Mouse (Mus musculus) kidney, embryonic 14.5 days (tissue): Measurements from ENCODE around the gene Zcchc9. TPM values are rescaled to one million over a fixed set of nuclear protein-coding genes. Genes with fewer than 3 reads are reported as not detected.

Experiments
- ATAC-seq: fragments of 200-750 bp; cut with Nextera tagmentation; 2 replicates; pipeline ENCODE4 v1.8.0; 2017; ENCODE audit warnings: moderate number of reproducible peaks, mild to moderate bottlenecking, moderate TSS enrichment, moderate library complexity; ENCODE audit not compliant: low FRiP score, low TSS enrichment
- H3K27ac ChIP-seq: fragments of 300-500 bp; sonication (generic); 2 replicates; pipeline ENCODE4 v1.5.1; 2014; ENCODE audit warnings: low read depth, mild to moderate bottlenecking, low read length, moderate library complexity, mixed read lengths
- H3K27me3 ChIP-seq: fragments of 300-500 bp; sonication (generic); 2 replicates; pipeline ENCODE4 v1.6.1; 2014; ENCODE audit warnings: mild to moderate bottlenecking, low read length; ENCODE audit not compliant: control insufficient read depth, insufficient read depth
- H3K36me3 ChIP-seq: fragments of 300-500 bp; sonication (generic); 2 replicates; pipeline ENCODE4 v1.6.1; 2014; ENCODE audit warnings: low read length, mixed read lengths; ENCODE audit not compliant: control insufficient read depth, insufficient read depth
- H3K4me1 ChIP-seq: fragments of 300-500 bp; sonication (generic); 2 replicates; pipeline ENCODE4 v1.6.1; 2014; ENCODE audit warnings: low read length, mixed read lengths; ENCODE audit not compliant: control insufficient read depth, insufficient read depth
- H3K4me2 ChIP-seq: fragments of 300-500 bp; sonication (generic); replicated peaks from 2 replicates; pipeline ENCODE4 v1.6.1; 2014; ENCODE audit warnings: low read depth, mild to moderate bottlenecking, low read length
- H3K4me3 ChIP-seq: fragments of 300-500 bp; sonication (generic); 2 replicates; pipeline ENCODE4 v1.5.1; 2014; ENCODE audit warnings: mild to moderate bottlenecking, low read length
- H3K9ac ChIP-seq: fragments of 300-500 bp; sonication (generic); 2 replicates; pipeline ENCODE4 v1.6.1; 2014; ENCODE audit warnings: low read depth, mild to moderate bottlenecking, low read length, moderate library complexity
- H3K9me3 ChIP-seq: fragments of 300-500 bp; sonication (generic); 2 replicates; pipeline ENCODE4 v1.6.1; 2016; ENCODE audit warnings: low read length; ENCODE audit not compliant: control insufficient read depth
- WGBS: fragments of 180-500 bp; shearing (Covaris S2); extraction: QIAGEN DNeasy Blood & Tissue Kit; methylation state at CpG from one replicate; pipeline ENCODE4 v1.1.7; 2014; 5-methylcytosine and 5-hydroxymethylcytosine counted together
- polyA plus RNA-seq: library from polyadenylated mRNA; unstranded; fragments of >200 nt; fragmentation: Nextera tagmentation; extraction: Ambion mirVana; gene quantifications from 2 replicates; pipeline ENCODE4 v1.2.1, GENCODE M21; 2014

The Zcchc9 gene
- polyA plus RNA-seq, 1 experiment from 2014 or later = 31.5 TPM

DNA sequence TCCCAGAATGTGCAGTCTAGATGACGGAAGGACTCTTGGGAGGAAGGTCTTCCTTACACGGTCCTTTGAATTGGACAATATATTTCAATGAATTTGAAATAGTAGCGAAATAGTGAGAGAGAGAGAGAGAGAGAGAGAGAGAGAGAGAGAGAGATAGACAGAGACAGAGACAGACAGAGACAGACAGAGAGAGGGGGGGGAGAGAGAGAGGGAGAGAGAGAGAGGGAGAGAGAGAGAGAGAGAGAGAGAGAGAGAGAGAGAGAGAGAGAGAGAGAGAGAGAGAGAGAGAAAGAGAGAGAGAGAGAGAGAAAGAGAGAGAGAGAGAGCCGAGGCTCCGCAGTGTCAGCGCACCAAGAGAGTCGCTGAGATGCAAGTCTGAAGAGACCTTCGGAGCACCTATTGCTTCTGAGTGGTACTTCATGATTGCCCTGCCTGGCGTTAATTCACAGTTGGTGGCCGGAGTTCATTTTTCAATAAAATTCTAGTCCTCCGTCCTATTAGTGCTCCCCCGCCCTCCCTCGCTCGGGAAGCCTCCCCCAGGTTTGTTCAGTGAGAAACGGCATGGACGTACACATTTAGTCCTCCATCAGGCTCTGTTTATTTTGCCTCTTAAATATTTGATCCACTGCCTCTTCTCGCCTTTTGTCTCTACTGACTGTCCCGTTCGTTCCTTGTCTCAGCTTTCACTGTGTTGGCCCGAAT, 520 bp upstream of the Zcchc9 start:
- H3K4me2 ChIP-seq = peak overlapping the region; percentile 61
- H3K4me3 ChIP-seq = peak overlapping the region; percentile 76
- ATAC-seq = no peak
- 27% methylated on average over 20 of the region's 20 CpGs for WGBS
- no peaks in the 10 kb centered on the region for H3K27me3 ChIP-seq
- peaks cover 12% of the 10 kb centered on the region; the same call in 1 of the 2 replicates for H3K36me3 ChIP-seq
- peaks cover 9% of the 10 kb centered on the region; the same call in 1 of the 2 replicates for H3K4me1 ChIP-seq
- peak overlapping the region; percentile 81 for H3K27ac ChIP-seq
- H3K9ac ChIP-seq = peak overlapping the region; percentile 94
- no peaks in the 10 kb centered on the region for H3K9me3 ChIP-seq

DNA sequence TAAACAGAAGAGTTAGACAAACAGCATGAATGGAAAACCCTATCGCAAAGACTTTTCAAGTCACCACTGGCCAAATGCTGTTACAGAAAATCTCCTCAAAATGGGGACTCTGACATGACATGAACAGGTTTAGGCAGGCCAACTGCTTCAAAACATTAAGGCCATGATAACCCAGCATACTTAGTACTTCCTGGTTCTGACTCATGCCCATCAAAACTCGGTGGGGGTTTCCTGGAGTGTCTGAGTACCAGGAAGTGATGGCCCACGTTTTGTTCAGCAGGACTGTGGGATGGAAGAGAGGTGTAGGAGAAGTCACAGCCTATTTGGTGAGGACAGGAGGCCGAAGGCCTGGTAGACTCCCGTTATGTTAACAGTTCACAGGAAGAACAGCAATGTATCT, 5.8 kb downstream of the Zcchc9 start:
- H3K27me3 ChIP-seq = no peaks in the 10 kb centered on the region
- H3K4me1 ChIP-seq = 0 out of 2 replicates have a peak, but pooled peaks cover 4% of the 10 kb centered on the region
- no peak overlapping the region for H3K4me2 ChIP-seq
- peaks cover 56% of the 10 kb centered on the region for H3K36me3 ChIP-seq
- ATAC-seq = no peak
- 86% methylated on average over 5 of the region's 5 CpGs for WGBS
- no peak overlapping the region for H3K9ac ChIP-seq
- H3K4me3 ChIP-seq = no peak overlapping the region
- H3K9me3 ChIP-seq = no peaks in the 10 kb centered on the region
- H3K27ac ChIP-seq = no peak overlapping the region

DNA sequence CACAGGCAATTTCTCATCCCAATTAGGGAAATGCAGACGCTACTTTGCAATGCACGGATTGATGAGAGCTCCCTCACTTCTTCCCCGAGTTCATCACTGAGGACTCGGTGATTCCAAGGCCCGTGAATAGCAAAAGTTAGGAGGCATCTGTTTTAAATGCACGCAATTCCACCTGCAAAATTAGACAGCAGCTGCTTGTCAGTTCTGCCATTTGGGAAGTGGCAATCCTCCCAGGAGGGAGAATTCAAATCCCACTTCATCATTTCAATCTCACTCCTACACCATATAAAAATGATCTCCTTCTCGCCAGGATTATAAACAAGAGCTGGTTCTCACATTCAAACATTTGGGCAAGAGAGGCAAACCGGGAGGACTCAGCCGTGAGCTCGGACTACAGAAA, 10.1 kb downstream of the Zcchc9 start:
- H3K4me3 ChIP-seq = no peak overlapping the region
- H3K9me3 ChIP-seq = no peaks in the 10 kb centered on the region
- WGBS = 95% methylated on average over 10 of the region's 10 CpGs
- no peak overlapping the region for H3K9ac ChIP-seq
- H3K4me2 ChIP-seq = no peak overlapping the region
- no peaks in the 10 kb centered on the region for H3K4me1 ChIP-seq
- no peak for ATAC-seq
- no peaks in the 10 kb centered on the region for H3K27me3 ChIP-seq
- no peak overlapping the region for H3K27ac ChIP-seq
- peaks cover 56% of the 10 kb centered on the region for H3K36me3 ChIP-seq

DNA sequence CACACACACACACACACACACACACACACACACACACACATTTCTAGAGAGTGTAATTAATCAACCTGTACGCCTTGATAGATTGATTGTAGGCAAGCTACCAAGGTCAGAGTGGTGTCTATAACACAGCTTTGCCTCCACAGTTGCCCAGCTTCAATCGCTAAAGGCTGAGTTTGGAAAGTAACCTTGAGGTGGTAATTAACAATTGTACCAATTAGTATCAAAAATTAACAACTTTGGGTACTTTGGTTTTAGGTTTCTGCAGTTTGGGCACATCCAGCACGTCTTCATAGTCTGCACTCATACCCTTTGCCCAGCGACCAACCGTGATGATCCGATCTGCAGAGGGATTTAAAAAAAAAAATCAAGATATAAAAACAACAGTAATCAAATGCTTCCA, 10.6 kb downstream of the Zcchc9 start:
- WGBS = 90% methylated on average over 6 of the region's 6 CpGs
- ATAC-seq = no peak
- Histone ChIP-seq H3K27me3 (no peaks in the 10 kb centered on the region), H3K4me2 (no peak overlapping the region), H3K36me3 (peaks cover 56% of the 10 kb centered on the region), H3K4me1 (no peaks in the 10 kb centered on the region), H3K4me3 (no peak overlapping the region), H3K9ac (no peak overlapping the region), H3K9me3 (no peaks in the 10 kb centered on the region), H3K27ac (no peak overlapping the region)

DNA sequence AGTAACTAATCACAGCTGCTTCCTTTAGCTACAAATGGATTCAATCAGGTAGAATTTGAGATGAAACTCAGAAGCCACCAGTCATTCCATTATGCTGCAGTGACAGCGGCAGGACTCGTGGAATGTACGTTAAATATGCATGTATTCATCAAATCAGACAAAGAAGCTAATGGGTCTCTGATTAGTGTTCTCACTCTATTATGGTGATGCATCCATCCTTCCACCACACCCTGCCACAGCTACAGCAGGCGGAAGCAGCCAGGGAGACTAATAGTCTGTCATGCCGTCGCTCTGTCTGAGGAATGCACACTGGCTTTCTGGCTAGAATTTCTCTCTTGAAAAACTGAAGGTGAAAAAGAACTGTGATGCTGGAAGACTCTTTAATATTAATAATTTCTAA, 11.5 kb downstream of the Zcchc9 start:
- peaks cover 53% of the 10 kb centered on the region for H3K36me3 ChIP-seq

DNA sequence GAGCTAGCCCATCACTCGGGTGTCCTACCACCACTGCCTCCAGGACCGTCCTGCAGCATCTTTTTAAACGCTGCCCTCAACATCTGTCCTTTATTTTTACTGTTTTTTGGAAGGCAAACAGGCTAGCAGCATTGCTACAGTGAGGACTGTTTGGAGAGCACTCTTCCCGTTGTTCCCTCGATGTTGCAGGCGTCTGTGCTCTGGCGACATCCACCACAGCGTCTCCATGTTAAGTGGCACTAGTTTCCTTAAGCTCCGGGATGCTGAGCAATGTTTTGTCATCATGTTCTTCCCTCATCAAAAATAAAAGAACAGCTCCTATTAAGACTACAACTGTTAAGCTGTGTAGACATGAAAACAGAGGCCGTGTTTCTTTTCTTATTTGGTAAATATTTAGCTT, 11.9 kb downstream of the Zcchc9 start:
- ATAC-seq = no peak
- no peak overlapping the region for H3K9ac ChIP-seq
- H3K27ac ChIP-seq = no peak overlapping the region
- no peaks in the 10 kb centered on the region for H3K4me1 ChIP-seq
- H3K36me3 ChIP-seq = peaks cover 48% of the 10 kb centered on the region
- no peaks in the 10 kb centered on the region for H3K9me3 ChIP-seq
- WGBS = 95% methylated on average over 10 of the region's 10 CpGs
- no peaks in the 10 kb centered on the region for H3K27me3 ChIP-seq
- H3K4me3 ChIP-seq = no peak overlapping the region
- no peak overlapping the region for H3K4me2 ChIP-seq

More for the DNA sequence above, 11.5 kb downstream of the Zcchc9 start:
- Histone ChIP-seq H3K4me2 (no peak overlapping the region), H3K4me1 (no peaks in the 10 kb centered on the region), H3K9me3 (no peaks in the 10 kb centered on the region), H3K27ac (no peak overlapping the region), H3K4me3 (no peak overlapping the region), H3K9ac (no peak overlapping the region), H3K27me3 (no peaks in the 10 kb centered on the region)
- 93% methylated on average over 6 of the region's 6 CpGs for WGBS
- ATAC-seq = no peak

DNA sequence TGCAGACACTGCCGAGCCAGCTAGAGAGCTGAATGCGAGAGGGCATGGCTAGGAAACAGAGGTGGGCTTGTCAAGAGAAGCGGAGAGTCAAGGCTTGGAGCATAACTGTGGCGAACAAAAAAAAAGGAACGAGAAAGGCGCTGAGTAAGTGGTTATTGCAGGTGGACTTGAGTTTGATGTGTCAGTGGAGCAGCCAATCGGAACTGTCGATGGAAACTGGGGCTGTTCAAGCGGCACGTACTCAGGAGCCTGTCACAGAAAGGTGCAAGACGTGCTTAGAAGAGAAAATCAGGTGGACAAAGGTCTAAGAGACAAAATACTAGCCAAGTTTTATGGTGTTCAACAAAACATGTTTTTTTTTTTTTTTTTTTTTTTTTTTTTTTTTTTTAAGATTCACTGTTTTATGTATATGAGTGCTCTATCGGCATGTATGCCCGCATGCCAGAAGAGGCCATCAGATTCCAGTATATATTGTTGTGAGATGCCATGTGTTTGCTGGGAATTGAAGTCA, 12.5 kb downstream of the Zcchc9 start:
- H3K4me3 ChIP-seq = no peak overlapping the region
- H3K4me1 ChIP-seq = no peaks in the 10 kb centered on the region
- no peak for ATAC-seq
- no peaks in the 10 kb centered on the region for H3K27me3 ChIP-seq
- H3K27ac ChIP-seq = no peak overlapping the region
- WGBS = 95% methylated on average over 13 of the region's 13 CpGs
- H3K4me2 ChIP-seq = no peak overlapping the region
- peaks cover 42% of the 10 kb centered on the region for H3K36me3 ChIP-seq
- H3K9me3 ChIP-seq = no peaks in the 10 kb centered on the region
- no peak overlapping the region for H3K9ac ChIP-seq

DNA sequence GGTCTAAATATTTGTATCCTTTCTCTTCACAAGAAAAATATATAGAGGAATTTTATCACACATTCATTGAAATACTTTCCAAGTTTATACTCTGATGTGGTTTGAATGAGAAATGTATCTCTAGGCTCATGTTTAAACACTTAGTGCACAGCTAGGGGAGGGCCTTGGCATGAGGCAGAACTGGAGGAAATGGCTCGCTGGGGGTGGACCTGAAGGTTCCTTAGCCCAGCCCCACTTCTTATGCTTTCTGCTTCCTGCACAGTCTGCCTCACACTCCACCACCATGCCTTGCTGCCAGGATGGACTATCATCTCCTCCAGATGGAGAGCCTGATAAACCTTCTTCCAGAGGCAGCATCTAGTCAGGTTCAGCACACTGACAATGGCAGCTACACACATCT, 15.5 kb downstream of the Zcchc9 start:
- no peak overlapping the region for H3K4me2 ChIP-seq
- H3K36me3 ChIP-seq = peaks cover 14% of the 10 kb centered on the region
- no peaks in the 10 kb centered on the region for H3K27me3 ChIP-seq
- H3K4me1 ChIP-seq = no peaks in the 10 kb centered on the region
- 60% methylated on average over 1 of the region's 1 CpGs for WGBS
- no peak overlapping the region for H3K27ac ChIP-seq
- H3K9me3 ChIP-seq = no peaks in the 10 kb centered on the region
- no peak for ATAC-seq
- no peak overlapping the region for H3K9ac ChIP-seq
- H3K4me3 ChIP-seq = no peak overlapping the region

DNA sequence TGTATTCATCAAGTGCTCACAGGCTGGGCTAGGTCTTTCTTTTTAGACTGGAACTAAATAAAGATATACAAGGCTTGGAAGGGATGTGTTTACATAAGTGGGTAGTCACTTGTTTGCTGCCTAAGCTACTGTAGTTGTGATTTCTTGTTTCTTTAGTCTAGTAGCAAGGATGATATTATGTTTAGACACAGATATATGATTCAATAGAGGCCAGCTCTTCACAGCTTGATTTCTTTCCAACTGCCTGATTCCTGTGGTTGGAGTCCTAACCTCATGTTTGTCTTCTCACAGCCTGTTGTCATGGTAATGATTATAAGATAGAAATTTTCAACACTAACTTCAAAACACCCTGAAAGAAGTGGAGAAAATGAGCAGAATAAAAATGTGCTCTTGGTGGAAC, 27.6 kb downstream of the Zcchc9 start:
- Histone ChIP-seq H3K9ac (no peak overlapping the region), H3K9me3 (no peaks in the 10 kb centered on the region), H3K36me3 (no peaks in the 10 kb centered on the region), H3K27me3 (no peaks in the 10 kb centered on the region), H3K4me2 (no peak overlapping the region), H3K4me1 (no peaks in the 10 kb centered on the region), H3K27ac (no peak overlapping the region), H3K4me3 (no peak overlapping the region)
- no peak for ATAC-seq
